Mouse (Mus musculus) small intestine, adult 2 months (tissue): ENCODE data around the gene Gapdhs.

Experiments
- CTCF ChIP-seq: fragments of 200-500 bp; IDR thresholded peaks from 2 replicates; pipeline ENCODE4 v1.5.1; 2012; ENCODE audit warnings: low read depth, mild to moderate bottlenecking, control low read depth, inconsistent platforms, low read length, moderate library complexity, mixed read lengths; ENCODE audit not compliant: insufficient replicate concordance, insufficient read length; ENCODE audit errors: extremely low read depth
- POLR2A ChIP-seq: fragments of 200-500 bp; IDR thresholded peaks from 2 replicates; pipeline ENCODE4 v1.6.1; 2012; ENCODE audit warnings: low read depth, mild to moderate bottlenecking, control low read depth, inconsistent platforms, low read length, moderate library complexity

DNA sequence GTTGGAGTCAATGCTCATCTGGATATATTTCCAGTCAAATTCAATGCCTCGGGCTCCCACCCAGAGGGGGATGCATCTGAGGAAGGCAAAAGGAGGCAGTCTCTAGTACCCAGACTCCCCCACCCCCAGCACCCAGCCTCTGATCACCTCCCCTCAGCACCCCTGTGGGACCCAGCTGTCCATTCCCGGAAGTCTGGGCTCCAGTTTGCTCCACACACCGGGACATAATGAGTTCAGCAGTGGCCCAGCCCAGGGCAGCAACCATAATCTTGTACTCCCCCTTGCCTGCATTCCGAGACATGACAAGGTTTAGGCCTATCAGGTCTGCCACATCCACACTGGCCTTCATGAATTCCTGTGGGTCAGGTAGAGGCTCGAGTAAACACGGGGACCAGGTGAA lies 15.3 kb downstream of the Gapdhs start:
- TF ChIP-seq POLR2A (no peak), CTCF (no peak)
